Mouse (Mus musculus): ENCODE results near the gene Rreb1. TPM values are rescaled to one million over a fixed set of nuclear protein-coding genes. Genes with fewer than 3 reads are reported as not detected.

The Rreb1 gene
- polyA plus RNA-seq, 1 experiment from 2014 or later, result 20.6 TPM

GRCm38 (mm10) chr13:37967052-37967437 is 188.8 kb downstream of the Rreb1 start:
- H3K9me3 ChIP-seq (ENCODE audit: control insufficient read depth, low read length), result no peaks in the 10 kb centered on the region
- no peak for DNase-seq (ENCODE audit: low spot score)
- no peak overlapping the region for H3K4me2 ChIP-seq
- WGBS, result 56% methylated on average over 12 of the region's 12 CpGs
- peaks cover 38% of the 10 kb centered on the region for H3K4me1 ChIP-seq (replicated peaks; ENCODE audit: control insufficient read depth, insufficient read depth, low read length)
- no peak for ATAC-seq (replicated peaks; ENCODE audit: low FRiP score)
- H3K36me3 ChIP-seq (ENCODE audit: control insufficient read depth, insufficient read depth, low read length), result no peaks in the 10 kb centered on the region
- H3K4me3 ChIP-seq (ENCODE audit: low read depth, low read length), result no peak overlapping the region
- no peaks in the 10 kb centered on the region for H3K27me3 ChIP-seq (replicated peaks; ENCODE audit: control insufficient read depth, insufficient read depth, low read length)
- H3K27ac ChIP-seq (ENCODE audit: low read depth, low read length), result no peak overlapping the region
- H3K9ac ChIP-seq (ENCODE audit: low read depth, low read length), result no peak overlapping the region

GRCm38 (mm10) chr13:37967565-37967964 is 189.4 kb downstream of the Rreb1 start:
- Histone ChIP-seq H3K9ac (ENCODE audit: low read depth, low read length) (no peak overlapping the region), H3K27ac (ENCODE audit: low read depth, low read length) (no peak overlapping the region), H3K4me3 (ENCODE audit: low read depth, low read length) (no peak overlapping the region), H3K9me3 (ENCODE audit: control insufficient read depth, low read length) (no peaks in the 10 kb centered on the region), H3K27me3 (replicated peaks; ENCODE audit: control insufficient read depth, insufficient read depth, low read length) (no peaks in the 10 kb centered on the region), H3K4me1 (replicated peaks; ENCODE audit: control insufficient read depth, insufficient read depth, low read length) (peaks cover 38% of the 10 kb centered on the region), H3K36me3 (ENCODE audit: control insufficient read depth, insufficient read depth, low read length) (no peaks in the 10 kb centered on the region), H3K4me2 (no peak overlapping the region)
- no peak for ATAC-seq (replicated peaks; ENCODE audit: low FRiP score)
- DNase-seq (ENCODE audit: low spot score), result no peak
- WGBS, result 67% methylated on average over 10 of the region's 10 CpGs

- WGBS, result 11% methylated on average over 14 of the region's 14 CpGs
- ATAC-seq (replicated peaks; ENCODE audit: low FRiP score), result no peak
- Histone ChIP-seq H3K27ac (ENCODE audit: low read depth, low read length) (no peak overlapping the region), H3K9me3 (ENCODE audit: control insufficient read depth, low read length) (no peaks in the 10 kb centered on the region), H3K27me3 (replicated peaks; ENCODE audit: control insufficient read depth, insufficient read depth, low read length) (no peaks in the 10 kb centered on the region), H3K4me3 (ENCODE audit: low read depth, low read length) (no peak overlapping the region), H3K9ac (ENCODE audit: low read depth, low read length) (no peak overlapping the region), H3K4me2 (0 out of 2 replicates have a peak overlapping the region, but pooled peaks have one; percentile 10), H3K36me3 (ENCODE audit: control insufficient read depth, insufficient read depth, low read length) (no peaks in the 10 kb centered on the region), H3K4me1 (replicated peaks; ENCODE audit: control insufficient read depth, insufficient read depth, low read length) (peaks cover 31% of the 10 kb centered on the region)
- peak; percentile 86 for DNase-seq (ENCODE audit: low spot score)
Measured at GRCm38 (mm10) chr13:37969337-37969736, 191.1 kb downstream of the Rreb1 start.

- WGBS, result 52% methylated on average over 8 of the region's 8 CpGs
- Histone ChIP-seq H3K27ac (ENCODE audit: low read depth, low read length) (no peak overlapping the region), H3K9ac (ENCODE audit: low read depth, low read length) (no peak overlapping the region), H3K36me3 (ENCODE audit: control insufficient read depth, insufficient read depth, low read length) (no peaks in the 10 kb centered on the region), H3K4me2 (no peak overlapping the region), H3K9me3 (ENCODE audit: control insufficient read depth, low read length) (no peaks in the 10 kb centered on the region), H3K4me3 (ENCODE audit: low read depth, low read length) (no peak overlapping the region), H3K4me1 (replicated peaks; ENCODE audit: control insufficient read depth, insufficient read depth, low read length) (peaks cover 24% of the 10 kb centered on the region), H3K27me3 (replicated peaks; ENCODE audit: control insufficient read depth, insufficient read depth, low read length) (no peaks in the 10 kb centered on the region)
- ATAC-seq (replicated peaks; ENCODE audit: low FRiP score) (no peak), DNase-seq (ENCODE audit: low spot score) (no peak)
Measured at GRCm38 (mm10) chr13:37969988-37970387, 191.8 kb downstream of the Rreb1 start.

- DNase-seq (ENCODE audit: low spot score) (no peak), ATAC-seq (replicated peaks; ENCODE audit: low FRiP score) (no peak)
- Histone ChIP-seq H3K36me3 (ENCODE audit: control insufficient read depth, insufficient read depth, low read length) (peaks cover 1% of the 10 kb centered on the region), H3K4me1 (replicated peaks; ENCODE audit: control insufficient read depth, insufficient read depth, low read length) (peaks cover 14% of the 10 kb centered on the region), H3K4me3 (ENCODE audit: low read depth, low read length) (no peak overlapping the region), H3K9me3 (ENCODE audit: control insufficient read depth, low read length) (no peaks in the 10 kb centered on the region), H3K4me2 (no peak overlapping the region), H3K27ac (ENCODE audit: low read depth, low read length) (no peak overlapping the region), H3K9ac (ENCODE audit: low read depth, low read length) (no peak overlapping the region), H3K27me3 (replicated peaks; ENCODE audit: control insufficient read depth, insufficient read depth, low read length) (no peaks in the 10 kb centered on the region)
- WGBS, result 79% methylated on average over 11 of the region's 11 CpGs
Measured at GRCm38 (mm10) chr13:37970887-37971530, 192.8 kb downstream of the Rreb1 start.

- no peaks in the 10 kb centered on the region for H3K9me3 ChIP-seq (ENCODE audit: control insufficient read depth, low read length)
- no peak overlapping the region for H3K9ac ChIP-seq (ENCODE audit: low read depth, low read length)
- no peak overlapping the region for H3K27ac ChIP-seq (ENCODE audit: low read depth, low read length)
- peaks cover 16% of the 10 kb centered on the region for H3K36me3 ChIP-seq (ENCODE audit: control insufficient read depth, insufficient read depth, low read length)
- 84% methylated on average over 6 of the region's 6 CpGs for WGBS
- H3K4me2 ChIP-seq, result no peak overlapping the region
- H3K27me3 ChIP-seq (replicated peaks; ENCODE audit: control insufficient read depth, insufficient read depth, low read length), result no peaks in the 10 kb centered on the region
- H3K4me3 ChIP-seq (ENCODE audit: low read depth, low read length), result no peak overlapping the region
- DNase-seq (ENCODE audit: low spot score) (no peak), ATAC-seq (replicated peaks; ENCODE audit: low FRiP score) (no peak)
- H3K4me1 ChIP-seq (replicated peaks; ENCODE audit: control insufficient read depth, insufficient read depth, low read length), result peaks cover 2% of the 10 kb centered on the region
Measured at GRCm38 (mm10) chr13:37974036-37974435, 195.8 kb downstream of the Rreb1 start.

- H3K4me1 ChIP-seq (replicated peaks; ENCODE audit: control insufficient read depth, insufficient read depth, low read length), result no peaks in the 10 kb centered on the region; the same call in 1 of the 2 replicates
- peaks cover 21% of the 10 kb centered on the region for H3K36me3 ChIP-seq (ENCODE audit: control insufficient read depth, insufficient read depth, low read length)
- H3K9ac ChIP-seq (ENCODE audit: low read depth, low read length), result no peak overlapping the region
- no peak for ATAC-seq (replicated peaks; ENCODE audit: low FRiP score)
- H3K4me3 ChIP-seq (ENCODE audit: low read depth, low read length), result no peak overlapping the region
- DNase-seq (ENCODE audit: low spot score), result no peak
- H3K27me3 ChIP-seq (replicated peaks; ENCODE audit: control insufficient read depth, insufficient read depth, low read length), result no peaks in the 10 kb centered on the region
- H3K9me3 ChIP-seq (ENCODE audit: control insufficient read depth, low read length), result no peaks in the 10 kb centered on the region
- H3K4me2 ChIP-seq, result no peak overlapping the region
- H3K27ac ChIP-seq (ENCODE audit: low read depth, low read length), result no peak overlapping the region
- 86% methylated on average over 5 of the region's 5 CpGs for WGBS
Measured at GRCm38 (mm10) chr13:37974731-37975130, 196.5 kb downstream of the Rreb1 start.

- Histone ChIP-seq H3K4me1 (replicated peaks; ENCODE audit: control insufficient read depth, insufficient read depth, low read length) (no peaks in the 10 kb centered on the region), H3K4me3 (ENCODE audit: low read depth, low read length) (no peak overlapping the region), H3K27me3 (replicated peaks; ENCODE audit: control insufficient read depth, insufficient read depth, low read length) (no peaks in the 10 kb centered on the region), H3K9ac (ENCODE audit: low read depth, low read length) (no peak overlapping the region), H3K9me3 (ENCODE audit: control insufficient read depth, low read length) (no peaks in the 10 kb centered on the region), H3K36me3 (ENCODE audit: control insufficient read depth, insufficient read depth, low read length) (peaks cover 45% of the 10 kb centered on the region), H3K27ac (ENCODE audit: low read depth, low read length) (no peak overlapping the region), H3K4me2 (no peak overlapping the region)
- ATAC-seq (replicated peaks; ENCODE audit: low FRiP score) (no peak), DNase-seq (ENCODE audit: low spot score) (no peak)
- 92% methylated on average over 12 of the region's 12 CpGs for WGBS
Measured at GRCm38 (mm10) chr13:37979506-37979905, 201.3 kb downstream of the Rreb1 start.

- H3K9ac ChIP-seq (ENCODE audit: low read depth, low read length), result no peak overlapping the region
- H3K4me2 ChIP-seq, result no peak overlapping the region
- WGBS, result 91% methylated on average over 10 of the region's 10 CpGs
- H3K4me1 ChIP-seq (replicated peaks; ENCODE audit: control insufficient read depth, insufficient read depth, low read length), result no peaks in the 10 kb centered on the region
- ATAC-seq (replicated peaks; ENCODE audit: low FRiP score) (no peak), DNase-seq (ENCODE audit: low spot score) (no peak)
- no peaks in the 10 kb centered on the region for H3K9me3 ChIP-seq (ENCODE audit: control insufficient read depth, low read length)
- no peak overlapping the region for H3K27ac ChIP-seq (ENCODE audit: low read depth, low read length)
- peaks cover 49% of the 10 kb centered on the region for H3K36me3 ChIP-seq (ENCODE audit: control insufficient read depth, insufficient read depth, low read length)
- no peaks in the 10 kb centered on the region for H3K27me3 ChIP-seq (replicated peaks; ENCODE audit: control insufficient read depth, insufficient read depth, low read length)
- H3K4me3 ChIP-seq (ENCODE audit: low read depth, low read length), result no peak overlapping the region
Measured at GRCm38 (mm10) chr13:37980346-37980745, 202.1 kb downstream of the Rreb1 start.

Measured in liver, embryonic 11.5 days (tissue).